26 mouse cellular contexts compared by ENCODE assay signal in genomic region chr17:30877456-30877855, GRCm38 (mm10). TPM values are rescaled to one million over a fixed set of nuclear protein-coding genes. Genes with fewer than 3 reads are reported as not detected.
DNase-seq lines count a peak whose midpoint lies in the region; ATAC-seq lines count a peak whose summit lies in the region.
"Had no signal": no experiment of that assay in that cellular context is flagged by ENCODE, and none has a peak within 500 bp of the region (broad histone marks: within the 10 kb centered on the region; RNA-seq: fewer than 3 reads in every experiment).

No protein-coding gene starts in this region.

- H3K4me1 ChIP-seq in hindbrain, embryonic 11.5 days (replicated peaks; ENCODE audit: control insufficient read depth, insufficient read depth, low read length): no peaks in the 10 kb centered on the region

- no peak for ATAC-seq in hindbrain, embryonic 11.5 days (ENCODE audit: low FRiP score)
- ATAC-seq: CD4-positive, CD25-positive, alpha-beta regulatory T cell, adult 4 months; forebrain, embryonic 16.5 days; liver, embryonic 12.5 days; liver, postnatal 0 days; midbrain, embryonic 16.5 days had no signal

- no peaks in the 10 kb centered on the region for H3K9me3 ChIP-seq in hindbrain, embryonic 11.5 days (ENCODE audit: control insufficient read depth, low read length)
- H3K9me3 ChIP-seq: heart, embryonic 15.5 days; liver, embryonic 12.5 days had no signal

- H3K27ac ChIP-seq in hindbrain, embryonic 11.5 days (ENCODE audit: low read depth, low read length): no peak overlapping the region
- H3K27ac ChIP-seq: heart, embryonic 15.5 days; hindbrain, embryonic 14.5 days; liver, embryonic 12.5 days had no signal

- no peak overlapping the region for H3K4me2 ChIP-seq in hindbrain, embryonic 11.5 days (replicated peaks; ENCODE audit: low read depth, low read length)
- H3K4me2 ChIP-seq: heart, embryonic 15.5 days; hindbrain, embryonic 14.5 days; liver, embryonic 12.5 days; midbrain, embryonic 11.5 days had no signal

- peak; percentile 25 for DNase-seq in adipocyte (ENCODE audit: low spot score)
- peak; percentile 88 for DNase-seq in cerebellum, adult 11 months
- peak; percentile 95 for DNase-seq in cerebellum, adult 9-10 months
- peak; percentile 86 to 88 for DNase-seq in cerebellum, postnatal 36 days
- no peak for DNase-seq in hindbrain, embryonic 11.5 days (ENCODE audit: low spot score)
- no peak for DNase-seq in heart, postnatal 4 days
- no peak for DNase-seq in Muller cell, postnatal 12 days (ENCODE audit: inconsistent ontology term)
- DNase-seq: adrenal gland, postnatal 10 days; gastrocnemius, postnatal 10 days; heart, postnatal 36 days; kidney, adult 11 months; kidney, postnatal 14 days; liver, postnatal 0 days; lung, postnatal 36 days; right cerebral cortex, postnatal 4 days had no signal

- H3K27me3 ChIP-seq in hindbrain, embryonic 11.5 days (ENCODE audit: control insufficient read depth, insufficient read depth, low read length): no peaks in the 10 kb centered on the region
- H3K27me3 ChIP-seq: heart, embryonic 15.5 days; liver, embryonic 12.5 days had no signal

- H3K4me3 ChIP-seq in hindbrain, embryonic 11.5 days (ENCODE audit: low read depth, low read length): no peak overlapping the region
- H3K4me3 ChIP-seq: erythroblast, embryonic 14.5 days; heart, embryonic 15.5 days; liver, embryonic 12.5 days had no signal

- WGBS in hindbrain, embryonic 11.5 days: 77% methylated on average over 7 of the region's 7 CpGs

- no peak overlapping the region for H3K9ac ChIP-seq in hindbrain, embryonic 11.5 days (ENCODE audit: low read depth, low read length)
- H3K9ac ChIP-seq: heart, embryonic 15.5 days; hindbrain, embryonic 14.5 days; liver, embryonic 12.5 days; liver, postnatal 0 days had no signal

- no peaks in the 10 kb centered on the region for H3K36me3 ChIP-seq in hindbrain, embryonic 11.5 days (ENCODE audit: control insufficient read depth, insufficient read depth, low read length)
- H3K36me3 ChIP-seq: heart, embryonic 15.5 days; liver, embryonic 12.5 days had no signal

RNA-seq across cellular contexts. Expression of gene Glp1r, which starts 24.2 kb away (rescaled TPM):
- polyA plus RNA-seq in hindbrain, embryonic 11.5 days (2014; fragmentation: Nextera tagmentation; extraction: Ambion mirVana): 0.03 and 0.23 TPM in 2 replicates
- under 1 TPM; 0.52 to 0.81 TPM for total RNA-seq in heart, postnatal 4 days (2021)
- total RNA-seq: common myeloid progenitor, adult 5-6 weeks; megakaryocyte, adult 5-6 weeks; neutrophil, adult 5-6 weeks had no signal
- polyA plus RNA-seq: erythroblast, embryonic 14.5 days; liver, postnatal 0 days had no signal

Comparison
In these comparisons a context has a peak if more than half of its experiments do, and no peak if none do; other contexts are left out.
1. DNase-seq: peak in adipocyte (single experiment), cerebellum, adult 11 months (single experiment), cerebellum, adult 9-10 months (single experiment) and cerebellum, postnatal 36 days (2 of 2); none in hindbrain, embryonic 11.5 days (single experiment), heart, postnatal 4 days (single experiment) and Muller cell, postnatal 12 days (single experiment).